Mouse (Mus musculus) megakaryocyte progenitor cell, adult 5-6 weeks (primary cell): ENCODE data around the gene Olfr772. TPM values are rescaled to one million over a fixed set of nuclear protein-coding genes. Genes with fewer than 3 reads are reported as not detected.
"Not testable (repeated sequence)": the region's sequence is repeated elsewhere in the genome, so short reads cannot be mapped to it uniquely, and the experiment has no call there.

Source experiments
- ATAC-seq: replicated peaks from 2 replicates; pipeline ENCODE4 v1.8.0; 2016; ENCODE audit warnings: mild to moderate bottlenecking, moderate TSS enrichment, inconsistent platforms; ENCODE audit not compliant: poor library complexity
- total RNA-seq, 2 experiments: library from RNA; stranded (forward) in 1 of 2; stranded (reverse) in 1 of 2; fragments of 157-497, 149-512 nt in 1 of 2; fragments of 200-1000 nt in 1 of 2; gene quantifications; 2 replicates each; pipeline versions ENCODE4 v1.2.3 to v1.2.4; 2015 to 2017

Gene Olfr772
- total RNA-seq (2015) (not detected in 2 replicates), total RNA-seq (2017) (not detected in 2 replicates)

- ATAC-seq = not testable (repeated sequence)
These were observed at the start of gene Olfr772 for GRCm38 (mm10) chr10:129177821-129178220. Gene Olfr772, minus strand, starts transcription at chr10:129177921.

GRCm38 (mm10) chr10:129187319-129187718, 9.6 kb upstream of the Olfr772 start, which contains the start of gene Olfr773:
Gene Olfr773, minus strand, starts transcription at chr10:129187419.
- ATAC-seq = not testable (repeated sequence)

GRCm38 (mm10) chr10:129164651-129165050, 13.1 kb downstream of the Olfr772 start, which contains the start of gene Olfr771:
Gene Olfr771, minus strand, starts transcription at chr10:129164751.
- no peak for ATAC-seq

DNA sequence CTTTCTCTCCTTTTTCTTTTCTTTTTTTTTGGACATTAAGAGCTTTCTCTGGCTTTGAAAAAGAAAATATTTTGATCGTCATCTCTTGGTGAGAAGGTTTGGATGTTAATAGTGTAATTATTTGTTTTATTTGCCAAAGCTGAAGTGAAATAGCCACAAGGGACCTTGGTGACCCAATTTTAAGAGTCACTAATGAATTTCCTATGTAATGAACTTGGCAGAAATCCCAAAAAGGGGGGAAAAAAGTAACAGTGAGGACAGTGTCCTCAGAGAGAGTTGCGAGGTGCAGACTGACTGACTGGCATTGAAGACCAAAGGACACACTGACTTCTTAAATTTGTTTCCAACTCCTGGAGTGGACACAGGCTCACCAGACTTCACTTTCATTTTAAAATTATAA, 38.8 kb downstream of the Olfr772 start, which contains the start of gene Olfr770:
TSS of gene Olfr770 (minus strand) at position 101 of the 400 bp plus-strand sequence.
- no peak for ATAC-seq

Other genes starting within 250 kb of the Olfr772 start
- 0.15 TPM in 1 of 2 replicates, not detected in the other for gene Itga7, start 244.1 kb downstream of the Olfr772 start, total RNA-seq (2015)
- gene Itga7, start 244.1 kb downstream of the Olfr772 start, total RNA-seq (2017) = not detected in 2 replicates
- not detected in 2 replicates for gene Mettl7b, start 216.9 kb downstream of the Olfr772 start, total RNA-seq (2015)
- not detected in 2 replicates for gene Mettl7b, start 216.9 kb downstream of the Olfr772 start, total RNA-seq (2017)
- not detected in 2 replicates for gene Olfr9, start 188.5 kb downstream of the Olfr772 start, total RNA-seq (2015)
- not detected in 2 replicates for gene Olfr9, start 188.5 kb downstream of the Olfr772 start, total RNA-seq (2017)
- not detected in 2 replicates for gene Olfr763, start 167.1 kb downstream of the Olfr772 start, total RNA-seq (2015)
- not detected in 2 replicates for gene Olfr763, start 167.1 kb downstream of the Olfr772 start, total RNA-seq (2017)
- not detected in 2 replicates for gene Olfr764-ps1, start 138.0 kb downstream of the Olfr772 start, total RNA-seq (2015)
- gene Olfr764-ps1, start 138.0 kb downstream of the Olfr772 start, total RNA-seq (2017) = not detected in 2 replicates
- not detected in 2 replicates for gene Olfr765, start 127.9 kb downstream of the Olfr772 start, total RNA-seq (2015)
- not detected in 2 replicates for gene Olfr765, start 127.9 kb downstream of the Olfr772 start, total RNA-seq (2017)
- gene Olfr766-ps1, start 108.9 kb downstream of the Olfr772 start, total RNA-seq (2015) = not detected in 2 replicates
- gene Olfr766-ps1, start 108.9 kb downstream of the Olfr772 start, total RNA-seq (2017) = not detected in 2 replicates
- not detected in 2 replicates for gene Olfr767, start 95.0 kb downstream of the Olfr772 start, total RNA-seq (2015)
- gene Olfr767, start 95.0 kb downstream of the Olfr772 start, total RNA-seq (2017) = not detected in 2 replicates
- gene Olfr768, start 78.5 kb downstream of the Olfr772 start, total RNA-seq (2015) = not detected in 2 replicates
- not detected in 2 replicates for gene Olfr768, start 78.5 kb downstream of the Olfr772 start, total RNA-seq (2017)
- not detected in 2 replicates for gene Olfr769, start 60.1 kb downstream of the Olfr772 start, total RNA-seq (2015)
- gene Olfr769, start 60.1 kb downstream of the Olfr772 start, total RNA-seq (2017) = not detected in 2 replicates
- gene Olfr770, start 38.9 kb downstream of the Olfr772 start, total RNA-seq (2015) = not detected in 2 replicates
- gene Olfr770, start 38.9 kb downstream of the Olfr772 start, total RNA-seq (2017) = not detected in 2 replicates
- not detected in 2 replicates for gene Olfr771, start 13.2 kb downstream of the Olfr772 start, total RNA-seq (2015)
- gene Olfr771, start 13.2 kb downstream of the Olfr772 start, total RNA-seq (2017) = not detected in 2 replicates
- not detected in 2 replicates for gene Olfr773, start 9.5 kb upstream of the Olfr772 start, total RNA-seq (2015)
- gene Olfr773, start 9.5 kb upstream of the Olfr772 start, total RNA-seq (2017) = not detected in 2 replicates
- not detected in 2 replicates for gene Olfr774, start 58.3 kb upstream of the Olfr772 start, total RNA-seq (2015)
- not detected in 2 replicates for gene Olfr774, start 58.3 kb upstream of the Olfr772 start, total RNA-seq (2017)
- not detected in 2 replicates for gene Olfr775, start 70.5 kb upstream of the Olfr772 start, total RNA-seq (2015)
- gene Olfr775, start 70.5 kb upstream of the Olfr772 start, total RNA-seq (2017) = not detected in 2 replicates
- not detected in 2 replicates for gene Olfr776, start 81.2 kb upstream of the Olfr772 start, total RNA-seq (2015)
- gene Olfr776, start 81.2 kb upstream of the Olfr772 start, total RNA-seq (2017) = not detected in 2 replicates
- not detected in 2 replicates for gene Olfr777, start 93.6 kb upstream of the Olfr772 start, total RNA-seq (2015)
- not detected in 2 replicates for gene Olfr777, start 93.6 kb upstream of the Olfr772 start, total RNA-seq (2017)
- not detected in 2 replicates for gene Olfr780, start 140.2 kb upstream of the Olfr772 start, total RNA-seq (2015)
- gene Olfr780, start 140.2 kb upstream of the Olfr772 start, total RNA-seq (2017) = not detected in 2 replicates
- not detected in 2 replicates for gene Olfr781, start 150.9 kb upstream of the Olfr772 start, total RNA-seq (2015)
- gene Olfr781, start 150.9 kb upstream of the Olfr772 start, total RNA-seq (2017) = not detected in 2 replicates
- not detected in 2 replicates for gene Olfr782, start 170.9 kb upstream of the Olfr772 start, total RNA-seq (2015)
- not detected in 2 replicates for gene Olfr782, start 170.9 kb upstream of the Olfr772 start, total RNA-seq (2017)
- gene Olfr784, start 206.2 kb upstream of the Olfr772 start, total RNA-seq (2015) = 0.29 and 0.35 TPM in 2 replicates
- gene Olfr784, start 206.2 kb upstream of the Olfr772 start, total RNA-seq (2017) = 0.04 TPM in 1 of 2 replicates, not detected in the other
- gene Olfr785, start 227.5 kb upstream of the Olfr772 start, total RNA-seq (2015) = not detected in 2 replicates
- gene Olfr785, start 227.5 kb upstream of the Olfr772 start, total RNA-seq (2017) = not detected in 2 replicates
- not detected in 2 replicates for gene Olfr786, start 249.4 kb upstream of the Olfr772 start, total RNA-seq (2015)
- not detected in 2 replicates for gene Olfr786, start 249.4 kb upstream of the Olfr772 start, total RNA-seq (2017)